Mouse (Mus musculus) adrenal gland, adult (tissue): ENCODE measurements at regions not wholly inside any gene's neighbourhood (a gene's known extent, or its start where the extent isn't known, plus 50 kb on each side); places are given as distances from the start of the nearest gene placed in this dataset.
"Not testable (repeated sequence)": the region's sequence is repeated elsewhere in the genome, so short reads cannot be mapped to it uniquely, and the experiment has no call there.

ENCODE experiments used
- DNase-seq, 2 experiments: peaks; one replicate each; pipeline ENCODE4 v3.0.0; 2022 to 2023; ENCODE audit warnings: low spot score in 1 of 2; ENCODE audit not compliant: inconsistent age in 2 of 2

GRCm38 (mm10) chr12:16378501-16378900, 232.3 kb downstream of the Lpin1 start:
- no peak for DNase-seq

- no peak for DNase-seq
Observed at GRCm38 (mm10) chr12:16374331-16374996, 236.3 kb downstream of the Lpin1 start.

GRCm38 (mm10) chr12:16370061-16370460, 240.7 kb downstream of the Lpin1 start:
- no peak for DNase-seq

GRCm38 (mm10) chr12:16362341-16362740, 248.4 kb downstream of the Lpin1 start:
- no peak for DNase-seq

GRCm38 (mm10) chr12:16358831-16359230, 251.9 kb downstream of the Lpin1 start:
- no peak for DNase-seq

GRCm38 (mm10) chr12:16354711-16355110, 256.1 kb downstream of the Lpin1 start:
- DNase-seq: no peak

GRCm38 (mm10) chr12:16351751-16352150, 259.0 kb downstream of the Lpin1 start:
- DNase-seq: no peak

GRCm38 (mm10) chr12:16349310-16349709, 261.5 kb downstream of the Lpin1 start:
- DNase-seq: no peak

- no peak for DNase-seq
Observed at GRCm38 (mm10) chr12:16344021-16344420, 266.7 kb downstream of the Lpin1 start.

- not testable (repeated sequence) for DNase-seq
Observed at GRCm38 (mm10) chr12:16342030-16342429, 268.7 kb downstream of the Lpin1 start.

- no peak for DNase-seq
Observed at GRCm38 (mm10) chr12:16331456-16331855, 279.3 kb downstream of the Lpin1 start.

GRCm38 (mm10) chr12:16329129-16329528, 281.6 kb downstream of the Lpin1 start:
- no peak for DNase-seq

GRCm38 (mm10) chr12:16320536-16321402, 290.0 kb downstream of the Lpin1 start:
- no peak for DNase-seq

GRCm38 (mm10) chr12:16308101-16308500, 302.7 kb downstream of the Lpin1 start:
- DNase-seq: no peak

- DNase-seq: no peak
Observed at GRCm38 (mm10) chr12:16304701-16305377, 305.9 kb downstream of the Lpin1 start.

- DNase-seq: no peak
Observed at GRCm38 (mm10) chr12:16285061-16285460, 325.7 kb downstream of the Lpin1 start.

- no peak for DNase-seq
Observed at GRCm38 (mm10) chr12:16279146-16279545, 331.6 kb downstream of the Lpin1 start.

- no peak for DNase-seq
Observed at GRCm38 (mm10) chr12:16277567-16278332, 333.0 kb downstream of the Lpin1 start.

GRCm38 (mm10) chr12:16277144-16277543, 333.6 kb downstream of the Lpin1 start:
- DNase-seq: no peak

- DNase-seq: no peak
Observed at GRCm38 (mm10) chr12:16276301-16276700, 334.5 kb downstream of the Lpin1 start.

- no peak for DNase-seq
Observed at GRCm38 (mm10) chr12:16272441-16272840, 338.3 kb downstream of the Lpin1 start.
